Mouse (Mus musculus) intestine, postnatal 0 days (tissue): ENCODE data around the gene 2900011O08Rik. TPM values are rescaled to one million over a fixed set of nuclear protein-coding genes. Genes with fewer than 3 reads are reported as not detected.

Experiments
- ATAC-seq: fragments of 200-750 bp; cut with Nextera tagmentation; 2 replicates; pipeline ENCODE4 v1.8.0; 2017; ENCODE audit warnings: mild to moderate bottlenecking, moderate TSS enrichment, moderate library complexity
- H3K27ac ChIP-seq: fragments of 300-500 bp; sonication (generic); 2 replicates; pipeline ENCODE4 v1.5.1; 2014; ENCODE audit warnings: mild to moderate bottlenecking, low read depth, low read length, moderate library complexity
- H3K27me3 ChIP-seq: fragments of 300-500 bp; sonication (generic); replicated peaks from 2 replicates; pipeline ENCODE4 v1.6.1; 2014; ENCODE audit warnings: low read length, mixed read lengths; ENCODE audit not compliant: control insufficient read depth, insufficient read depth
- H3K36me3 ChIP-seq: fragments of 300-500 bp; sonication (generic); 2 replicates; pipeline ENCODE4 v1.6.1; 2014; ENCODE audit warnings: mild to moderate bottlenecking, moderate library complexity; ENCODE audit not compliant: control insufficient read depth, insufficient read depth
- H3K4me1 ChIP-seq: fragments of 300-500 bp; sonication (generic); replicated peaks from 2 replicates; pipeline ENCODE4 v1.6.1; 2014; ENCODE audit warnings: antibody characterized with exemption, low read length, mixed read lengths; ENCODE audit not compliant: control insufficient read depth, insufficient read depth
- H3K4me2 ChIP-seq: fragments of 300-500 bp; sonication (generic); replicated peaks from 2 replicates; pipeline ENCODE4 v1.6.1; 2014; ENCODE audit warnings: low read depth, mild to moderate bottlenecking, moderate library complexity
- H3K4me3 ChIP-seq: fragments of 300-500 bp; sonication (generic); 2 replicates; pipeline ENCODE4 v1.5.1; 2014; ENCODE audit warnings: low read depth, low read length
- H3K9ac ChIP-seq: fragments of 300-500 bp; sonication (generic); 2 replicates; pipeline ENCODE4 v1.6.1; 2014; ENCODE audit warnings: mild to moderate bottlenecking, low read depth, low read length
- H3K9me3 ChIP-seq: fragments of 300-500 bp; sonication (generic); 2 replicates; pipeline ENCODE4 v1.6.1; 2016; ENCODE audit warnings: mixed run types; ENCODE audit not compliant: control insufficient read depth
- CTCF ChIP-seq: sonication (generic); IDR thresholded peaks from 2 replicates; pipeline ENCODE4 v1.5.1; 2016; ENCODE audit warnings: low read depth, mild to moderate bottlenecking, control low read depth, antibody characterized with exemption, moderate library complexity
- WGBS: fragments of 180-500 bp; shearing (Covaris S2); extraction: QIAGEN DNeasy Blood & Tissue Kit; methylation state at CpG from one replicate; pipeline ENCODE4 v1.1.7; 2014; 5-methylcytosine and 5-hydroxymethylcytosine counted together
- polyA plus RNA-seq: library from polyadenylated mRNA; unstranded; fragments of >200 nt; fragmentation: Nextera tagmentation; extraction: Ambion mirVana; gene quantifications from 2 replicates; pipeline ENCODE4 v1.2.1, GENCODE M21; 2015

2900011O08Rik gene
- polyA plus RNA-seq, 1 experiment from 2014 or later = 2.0 TPM

DNA sequence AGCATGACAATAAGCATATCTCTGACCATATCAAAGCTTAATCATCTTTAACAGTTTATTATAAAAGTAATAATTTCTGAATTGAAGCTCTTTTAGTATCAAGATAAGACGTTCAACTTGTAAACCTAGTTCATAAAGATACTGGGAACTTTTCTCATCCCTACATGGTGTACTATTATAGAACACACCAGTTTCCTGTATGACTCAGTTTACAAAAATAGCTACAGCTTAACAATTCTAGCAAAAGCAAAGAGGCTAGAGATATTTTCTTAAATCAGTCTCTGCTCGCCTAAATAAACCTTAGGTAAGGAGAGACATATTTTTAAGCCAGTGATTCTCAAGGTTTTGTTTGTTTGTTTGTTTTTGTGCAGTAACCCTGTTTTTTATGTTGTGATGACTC, 96.5 kb downstream of the 2900011O08Rik start:
- 69% methylated on average over 2 of the region's 2 CpGs for WGBS
- no peak for TF ChIP-seq CTCF
- Histone ChIP-seq H3K36me3 (no peaks in the 10 kb centered on the region), H3K27ac (no peak overlapping the region), H3K4me3 (no peak overlapping the region), H3K9ac (no peak overlapping the region), H3K4me2 (no peak overlapping the region), H3K9me3 (no peaks in the 10 kb centered on the region), H3K27me3 (no peaks in the 10 kb centered on the region), H3K4me1 (no peaks in the 10 kb centered on the region)
- no peak for ATAC-seq

DNA sequence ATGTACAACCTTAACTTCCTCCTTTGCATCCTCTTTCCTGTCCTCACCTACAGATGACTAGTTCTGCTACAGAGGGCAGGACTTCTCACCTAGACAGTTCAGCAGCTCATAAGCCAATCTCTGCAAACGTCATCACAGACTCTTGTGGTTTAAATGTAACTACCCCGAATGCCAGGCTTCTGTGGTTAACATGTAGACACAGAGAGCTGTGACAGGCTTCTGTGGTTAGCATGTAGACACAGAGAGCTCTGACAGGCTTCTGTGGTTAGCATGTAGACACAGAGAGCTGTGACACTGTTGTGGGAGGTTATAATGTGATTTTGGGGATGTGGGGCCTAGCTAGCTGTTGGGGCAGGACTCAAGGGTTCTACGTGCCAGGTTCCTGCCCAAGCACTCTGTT, 101.8 kb downstream of the 2900011O08Rik start:
- WGBS = 66% methylated on average over 3 of the region's 3 CpGs
- no peak overlapping the region for H3K27ac ChIP-seq
- no peak for TF ChIP-seq CTCF

DNA sequence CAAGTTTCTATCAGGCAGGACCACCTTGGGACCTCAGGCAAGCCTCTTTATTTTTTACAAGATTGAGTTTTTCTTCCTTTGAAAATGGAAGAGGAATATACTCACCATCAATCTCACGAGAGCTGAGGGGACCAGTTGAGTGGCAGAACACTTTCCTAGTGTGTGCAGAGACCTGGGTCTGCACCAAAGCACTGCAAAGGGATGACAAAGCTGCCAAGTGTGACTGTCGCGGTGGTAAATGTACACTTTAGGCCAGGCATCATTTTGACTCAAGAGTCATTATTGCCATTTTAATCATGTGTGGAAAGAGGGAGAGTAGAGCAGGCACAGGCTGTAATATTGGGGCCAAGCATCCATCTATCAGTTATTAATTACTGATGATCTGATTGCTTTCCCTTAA, 102.9 kb downstream of the 2900011O08Rik start:
- Histone ChIP-seq H3K9ac (no peak overlapping the region), H3K4me2 (no peak overlapping the region), H3K4me3 (no peak overlapping the region), H3K4me1 (no peaks in the 10 kb centered on the region), H3K27me3 (no peaks in the 10 kb centered on the region), H3K36me3 (no peaks in the 10 kb centered on the region), H3K9me3 (no peaks in the 10 kb centered on the region), H3K27ac (no peak overlapping the region)
- ATAC-seq = no peak
- TF ChIP-seq CTCF = no peak
- WGBS = 82% methylated on average over 3 of the region's 3 CpGs

More for the DNA sequence above, 101.8 kb downstream of the 2900011O08Rik start:
- H3K4me2 ChIP-seq = no peak overlapping the region
- no peaks in the 10 kb centered on the region for H3K4me1 ChIP-seq
- H3K4me3 ChIP-seq = no peak overlapping the region
- H3K36me3 ChIP-seq = no peaks in the 10 kb centered on the region
- no peak overlapping the region for H3K9ac ChIP-seq
- H3K9me3 ChIP-seq = no peaks in the 10 kb centered on the region
- no peaks in the 10 kb centered on the region for H3K27me3 ChIP-seq
- ATAC-seq = no peak

DNA sequence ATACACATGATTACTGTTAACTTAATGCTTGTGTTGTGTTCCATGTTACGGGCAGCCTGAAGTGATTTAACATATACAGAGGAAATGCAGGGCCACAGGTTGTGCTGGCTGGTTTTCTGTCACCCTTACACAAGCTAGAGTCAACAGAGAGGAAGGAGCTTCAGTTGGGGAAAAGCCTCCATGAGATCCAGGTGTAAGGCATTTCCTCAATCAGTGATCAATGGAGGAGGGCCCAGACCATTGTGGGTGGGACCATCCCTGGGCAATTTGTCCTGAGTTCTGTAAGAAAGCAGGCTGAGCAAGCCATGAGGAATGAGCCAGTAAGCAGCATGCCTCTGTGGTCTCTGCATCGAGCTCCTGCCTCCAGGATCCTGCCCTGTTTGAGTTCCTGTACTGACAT, 105.4 kb downstream of the 2900011O08Rik start:
- Histone ChIP-seq H3K9ac (no peak overlapping the region), H3K4me3 (no peak overlapping the region), H3K4me2 (no peak overlapping the region), H3K27me3 (no peaks in the 10 kb centered on the region), H3K4me1 (no peaks in the 10 kb centered on the region), H3K36me3 (no peaks in the 10 kb centered on the region), H3K27ac (no peak overlapping the region), H3K9me3 (no peaks in the 10 kb centered on the region)
- no peak for TF ChIP-seq CTCF
- no peak for ATAC-seq
- WGBS = 78% methylated on average over 2 of the region's 2 CpGs

DNA sequence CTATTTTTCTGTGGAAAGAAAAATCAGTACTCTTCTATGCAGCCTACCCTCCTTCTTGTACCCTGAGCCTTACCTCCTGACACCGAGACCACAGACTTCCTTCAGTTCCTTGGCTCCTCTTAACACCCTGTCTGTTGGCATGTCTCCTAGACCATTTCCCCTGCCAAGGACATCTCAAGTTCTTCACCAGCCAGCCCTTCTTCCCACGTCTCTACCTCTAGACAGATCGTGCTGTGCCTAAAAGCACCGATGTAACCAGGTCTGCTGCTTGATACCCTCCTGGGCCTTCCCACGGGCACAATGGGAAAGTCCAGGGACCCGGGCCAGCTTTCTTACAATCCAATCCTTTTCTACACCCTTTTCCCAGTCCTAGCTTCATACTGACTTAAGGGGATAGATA, 119.5 kb downstream of the 2900011O08Rik start:
- Histone ChIP-seq H3K36me3 (peaks cover 11% of the 10 kb centered on the region), H3K27me3 (no peaks in the 10 kb centered on the region), H3K9ac (no peak overlapping the region), H3K4me2 (no peak overlapping the region), H3K9me3 (no peaks in the 10 kb centered on the region), H3K4me3 (no peak overlapping the region), H3K27ac (no peak overlapping the region), H3K4me1 (no peaks in the 10 kb centered on the region)
- no peak for TF ChIP-seq CTCF
- WGBS = 88% methylated on average over 6 of the region's 6 CpGs
- ATAC-seq = no peak

DNA sequence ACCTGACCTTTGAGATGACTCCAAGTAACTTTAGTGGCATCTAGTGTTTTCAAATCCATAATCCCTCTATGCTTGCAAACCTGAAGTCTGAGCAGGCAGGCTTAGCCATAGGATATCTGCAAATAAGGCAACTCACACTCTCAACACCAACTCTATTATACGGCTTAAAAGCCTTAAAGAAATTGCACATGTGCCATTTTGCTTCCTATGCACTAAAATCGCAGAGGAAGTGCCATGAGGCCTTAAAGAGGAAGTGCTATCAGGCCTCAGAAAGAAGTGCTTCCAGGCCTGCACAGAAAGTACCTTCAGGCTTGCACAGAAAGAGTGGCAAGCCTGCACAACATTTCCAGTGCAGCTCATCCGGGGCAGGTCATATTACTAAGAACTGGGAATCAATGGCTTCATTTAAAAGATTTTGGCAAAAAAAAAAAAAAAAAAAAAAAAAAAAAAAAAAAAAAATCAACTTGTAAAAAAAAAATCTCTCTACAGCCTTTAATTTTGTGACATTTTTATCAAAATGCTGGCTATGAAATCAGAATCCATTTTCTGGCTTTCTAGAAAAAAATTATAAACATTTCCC, 123.3 kb downstream of the 2900011O08Rik start:
- H3K9me3 ChIP-seq = no peaks in the 10 kb centered on the region
- TF ChIP-seq CTCF = no peak
- H3K4me2 ChIP-seq = no peak overlapping the region
- H3K27me3 ChIP-seq = no peaks in the 10 kb centered on the region
- H3K4me1 ChIP-seq = no peaks in the 10 kb centered on the region
- no peak overlapping the region for H3K27ac ChIP-seq
- peaks cover 42% of the 10 kb centered on the region for H3K36me3 ChIP-seq
- no peak for ATAC-seq
- 76% methylated on average over 3 of the region's 3 CpGs for WGBS
- H3K9ac ChIP-seq = no peak overlapping the region
- H3K4me3 ChIP-seq = no peak overlapping the region

DNA sequence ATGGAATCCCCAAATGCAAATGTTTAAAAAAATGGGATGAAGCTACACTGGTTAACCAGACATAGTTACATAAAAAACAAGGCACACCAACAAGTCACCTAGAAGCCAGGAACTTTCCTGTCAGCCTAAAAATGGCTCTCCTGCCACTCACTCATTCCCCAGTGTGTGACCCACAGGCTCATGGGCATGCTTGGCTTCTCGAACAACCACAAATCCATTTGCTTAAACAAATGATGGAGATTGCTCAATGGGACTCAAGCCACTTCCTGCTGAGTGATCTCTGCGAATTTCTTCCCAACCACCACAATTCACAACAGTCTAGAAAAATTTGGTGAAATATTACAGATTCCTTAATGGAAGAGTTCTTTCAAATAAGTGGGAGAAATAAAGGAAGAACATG, 124.5 kb downstream of the 2900011O08Rik start:
- no peak overlapping the region for H3K9ac ChIP-seq
- H3K4me1 ChIP-seq = no peaks in the 10 kb centered on the region
- H3K27me3 ChIP-seq = no peaks in the 10 kb centered on the region
- peaks cover 43% of the 10 kb centered on the region for H3K36me3 ChIP-seq
- no peak overlapping the region for H3K4me2 ChIP-seq
- no peak overlapping the region for H3K27ac ChIP-seq
- no peak overlapping the region for H3K4me3 ChIP-seq
- 82% methylated on average over 2 of the region's 2 CpGs for WGBS
- no peaks in the 10 kb centered on the region for H3K9me3 ChIP-seq
- no peak for ATAC-seq
- TF ChIP-seq CTCF = no peak
